Mouse (Mus musculus) megakaryocyte, embryonic 14.5 days (primary cell): Measurements from ENCODE around the gene Grin1. TPM values are rescaled to one million over a fixed set of nuclear protein-coding genes. Genes with fewer than 3 reads are reported as not detected.

Experiments
- H3K27me3 ChIP-seq: replicated peaks from 2 replicates; pipeline ENCODE3; 2012; ENCODE audit warnings: inconsistent platforms
- H3K36me3 ChIP-seq: replicated peaks from 2 replicates; pipeline ENCODE3; 2012; ENCODE audit warnings: low read length, inconsistent platforms, mixed read lengths
- H3K4me1 ChIP-seq: 2 replicates; pipeline ENCODE4 v1.6.1; 2012; ENCODE audit warnings: inconsistent platforms
- H3K4me3 ChIP-seq: replicated peaks from 2 replicates; pipeline ENCODE3; 2012; ENCODE audit warnings: moderate library complexity, mild to moderate bottlenecking, inconsistent platforms
- H3K9me3 ChIP-seq: 2 replicates; pipeline ENCODE4 v1.6.1; 2012; ENCODE audit warnings: inconsistent platforms
- FLI1 ChIP-seq: IDR thresholded peaks from 2 replicates; pipeline ENCODE4 v1.6.1; 2012; ENCODE audit warnings: low read length, inconsistent platforms, mixed read lengths
- GATA1 ChIP-seq: IDR thresholded peaks from 3 replicates; pipeline ENCODE4 v1.6.1; 2012; ENCODE audit warnings: mixed read lengths, low read length, inconsistent platforms, borderline replicate concordance
- polyA plus RNA-seq: library from polyadenylated mRNA; stranded (reverse); fragments of >175 nt; gene quantifications from 2 replicates; pipeline ENCODE4 v1.2.3, GENCODE M21; 2012; ENCODE audit warnings: low replicate concordance; ENCODE audit not compliant: insufficient read depth

Grin1 gene
- polyA plus RNA-seq, 1 experiment, result not detected

GRCm38 (mm10) chr2:25298046-25298445, 20.9 kb downstream of the Grin1 start:
- peaks cover 78% of the 10 kb centered on the region for H3K27me3 ChIP-seq

GRCm38 (mm10) chr2:25297093-25297492, 21.9 kb downstream of the Grin1 start:
- Histone ChIP-seq H3K27me3 (peaks cover 79% of the 10 kb centered on the region), H3K36me3 (no peaks in the 10 kb centered on the region), H3K4me1 (peaks cover 7% of the 10 kb centered on the region), H3K9me3 (peaks cover 12% of the 10 kb centered on the region), H3K4me3 (no peak overlapping the region)
- TF ChIP-seq GATA1 (no peak), FLI1 (no peak)

More at GRCm38 (mm10) chr2:25298046-25298445, 20.9 kb downstream of the Grin1 start:
- Histone ChIP-seq H3K4me3 (no peak overlapping the region), H3K9me3 (peaks cover 12% of the 10 kb centered on the region), H3K36me3 (no peaks in the 10 kb centered on the region), H3K4me1 (no peaks in the 10 kb centered on the region; the same call in 1 of the 2 replicates)
- no peak for TF ChIP-seq FLI1
- no peak for TF ChIP-seq GATA1

GRCm38 (mm10) chr2:25293706-25294105, 25.3 kb downstream of the Grin1 start:
- Histone ChIP-seq H3K4me3 (no peak overlapping the region), H3K4me1 (peaks cover 28% of the 10 kb centered on the region), H3K27me3 (peaks cover 100% of the 10 kb centered on the region), H3K36me3 (no peaks in the 10 kb centered on the region), H3K9me3 (no peaks in the 10 kb centered on the region)
- TF ChIP-seq FLI1 (no peak), GATA1 (no peak)

- Histone ChIP-seq H3K4me3 (no peak overlapping the region), H3K4me1 (peaks cover 28% of the 10 kb centered on the region), H3K27me3 (peaks cover 100% of the 10 kb centered on the region), H3K9me3 (no peaks in the 10 kb centered on the region), H3K36me3 (no peaks in the 10 kb centered on the region)
- TF ChIP-seq FLI1 (no peak), GATA1 (no peak)
These were observed 26.1 kb downstream of the Grin1 start for GRCm38 (mm10) chr2:25292856-25293255.

GRCm38 (mm10) chr2:25292054-25292544, 26.9 kb downstream of the Grin1 start:
- no peaks in the 10 kb centered on the region for H3K9me3 ChIP-seq
- peaks cover 99% of the 10 kb centered on the region for H3K27me3 ChIP-seq
- no peak for TF ChIP-seq GATA1
- TF ChIP-seq FLI1, result no peak
- H3K4me3 ChIP-seq, result peak overlapping the region; percentile 76
- no peaks in the 10 kb centered on the region for H3K36me3 ChIP-seq
- H3K4me1 ChIP-seq, result peaks cover 32% of the 10 kb centered on the region

GRCm38 (mm10) chr2:25291184-25292053, 27.6 kb downstream of the Grin1 start:
- TF ChIP-seq GATA1 (no peak), FLI1 (no peak)
- H3K27me3 ChIP-seq, result peaks cover 98% of the 10 kb centered on the region
- H3K36me3 ChIP-seq, result peaks cover 3% of the 10 kb centered on the region
- H3K4me3 ChIP-seq, result no peak overlapping the region
- peaks cover 39% of the 10 kb centered on the region for H3K4me1 ChIP-seq
- no peaks in the 10 kb centered on the region for H3K9me3 ChIP-seq

- Histone ChIP-seq H3K27me3 (peaks cover 92% of the 10 kb centered on the region), H3K4me3 (peak overlapping the region; percentile 59), H3K9me3 (no peaks in the 10 kb centered on the region), H3K4me1 (peaks cover 45% of the 10 kb centered on the region), H3K36me3 (peaks cover 10% of the 10 kb centered on the region)
- TF ChIP-seq FLI1, result no peak
- TF ChIP-seq GATA1, result no peak
These were observed 28.2 kb downstream of the Grin1 start for GRCm38 (mm10) chr2:25290816-25291130.

- H3K9me3 ChIP-seq, result no peaks in the 10 kb centered on the region
- peaks cover 15% of the 10 kb centered on the region for H3K36me3 ChIP-seq
- peaks cover 87% of the 10 kb centered on the region for H3K27me3 ChIP-seq
- H3K4me3 ChIP-seq, result peak overlapping the region; percentile 59
- no peak for TF ChIP-seq FLI1
- H3K4me1 ChIP-seq, result peaks cover 46% of the 10 kb centered on the region
These were observed 28.7 kb downstream of the Grin1 start for GRCm38 (mm10) chr2:25290101-25290815.

GRCm38 (mm10) chr2:25289651-25290050, 29.3 kb downstream of the Grin1 start, which contains the start of gene Lrrc26:
Gene Lrrc26, plus strand, starts transcription at chr2:25289915.
- Histone ChIP-seq H3K27me3 (peaks cover 81% of the 10 kb centered on the region), H3K9me3 (no peaks in the 10 kb centered on the region), H3K36me3 (peaks cover 21% of the 10 kb centered on the region), H3K4me3 (peak within 1 kb of the TSS; percentile 59), H3K4me1 (peaks cover 46% of the 10 kb centered on the region)
- TF ChIP-seq FLI1, result no peak
- no peak for TF ChIP-seq GATA1
